Mouse (Mus musculus) left cerebral cortex, adult 8-10 months (tissue): ENCODE results near the gene Nim1k. TPM values are rescaled to one million over a fixed set of nuclear protein-coding genes. Genes with fewer than 3 reads are reported as not detected.
"Not testable (repeated sequence)": the region's sequence is repeated elsewhere in the genome, so short reads cannot be mapped to it uniquely, and the experiment has no call there.

Experiments
- DNase-seq, 2 experiments: peaks; one replicate each; pipeline ENCODE4 v3.0.0; 2022; ENCODE audit warnings: low spot score in 2 of 2
- total RNA-seq, 4 experiments: library from RNA; stranded (reverse); gene quantifications; 2 replicates each; pipeline ENCODE4 v1.2.4; 2022

Nim1k gene
- total RNA-seq, 4 experiments from 2014 or later: 13.8 to 19.8 (median 14.5) TPM

DNA sequence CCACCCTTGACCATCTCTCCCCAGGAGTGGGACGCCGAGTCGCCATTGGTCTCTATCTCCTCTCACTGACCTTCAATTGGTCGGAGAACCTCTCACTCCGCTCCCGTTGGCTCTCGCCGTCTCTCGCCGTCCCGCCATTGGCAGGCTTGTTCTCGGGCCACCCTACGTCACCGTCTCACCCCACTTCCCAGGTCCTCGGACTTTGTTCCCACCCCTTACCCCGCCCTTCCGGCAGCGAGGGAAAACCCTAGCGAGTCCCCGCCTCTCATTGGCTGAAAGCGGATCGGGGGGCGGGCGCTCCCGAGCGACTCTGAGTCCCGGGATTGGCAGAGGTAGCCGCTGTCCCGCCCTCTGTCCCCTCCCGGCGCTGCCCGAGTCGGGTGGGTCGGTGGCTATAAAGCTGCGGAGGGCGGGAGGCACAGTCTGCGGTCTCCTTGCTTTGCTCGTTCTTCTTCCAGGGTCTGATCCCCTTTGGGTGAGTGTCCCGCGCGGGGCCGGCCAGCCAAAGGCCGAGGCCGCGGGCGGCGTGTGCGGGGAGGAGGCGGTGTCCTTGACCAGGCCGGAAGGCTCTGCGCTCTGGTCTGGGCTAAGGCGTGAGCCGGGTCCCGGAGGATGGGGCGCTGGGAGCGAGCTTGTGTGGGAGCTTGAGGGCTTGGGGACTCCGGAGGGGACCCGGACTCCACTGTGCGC is 65.5 kb downstream of the Nim1k start, which contains the start of gene Hmgcs1:
Hmgcs1 (plus strand) TSS at position 341 of the 690 bp plus-strand sequence.
- peak; percentile 90 to 100 for DNase-seq

DNA sequence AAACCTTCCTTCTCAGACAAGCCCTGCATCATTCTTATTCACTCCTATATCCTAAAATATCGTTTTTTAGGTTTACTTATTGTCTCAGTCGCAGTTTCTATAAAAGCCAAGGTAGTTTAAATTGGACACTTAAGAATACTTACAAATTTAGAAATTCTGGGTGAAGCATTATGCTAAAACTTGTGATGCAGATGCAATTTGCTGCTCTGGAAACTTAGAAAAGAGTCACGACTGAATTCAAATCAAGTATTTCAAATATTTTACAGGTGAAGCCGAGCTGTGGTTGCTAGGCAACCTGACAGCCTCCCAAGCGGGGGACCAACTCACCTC is 66.0 kb downstream of the Nim1k start:
- no peak for DNase-seq

DNA sequence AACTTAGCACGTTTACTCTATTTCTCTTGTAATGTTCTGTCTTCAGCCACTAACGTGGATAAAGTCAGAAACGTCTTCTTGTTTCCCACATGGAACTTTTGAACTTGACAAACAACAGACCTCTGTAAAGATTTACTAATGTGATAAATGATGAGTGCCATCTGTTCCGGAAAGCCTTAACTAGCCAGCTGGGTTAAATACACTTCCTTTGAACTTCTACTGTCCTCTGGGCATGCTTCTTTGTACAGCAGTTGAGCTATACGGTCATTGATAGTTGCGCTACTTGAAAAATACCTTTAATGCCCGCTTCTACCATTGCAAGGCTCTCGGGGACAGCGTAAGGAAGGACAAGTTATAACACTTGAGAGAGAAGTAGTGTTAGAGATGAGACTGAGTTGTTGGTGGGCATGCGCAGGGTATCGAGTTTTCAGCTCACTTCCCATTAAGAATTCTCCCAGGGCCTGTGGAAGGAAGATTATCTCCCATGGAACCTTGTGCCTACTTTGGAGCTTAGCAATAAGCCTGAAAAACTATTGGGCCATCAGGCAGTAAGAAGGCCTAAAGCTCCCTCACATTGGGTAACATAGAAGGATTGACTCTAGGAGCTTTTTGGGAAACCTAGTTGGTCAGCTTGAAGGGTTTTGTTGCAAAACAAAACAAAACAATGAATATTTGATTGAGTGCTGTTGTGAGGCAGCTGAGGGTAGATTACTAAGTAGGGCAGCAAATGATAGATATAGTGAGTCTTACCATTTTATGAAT is 71.1 kb downstream of the Nim1k start:
- no peak for DNase-seq

DNA sequence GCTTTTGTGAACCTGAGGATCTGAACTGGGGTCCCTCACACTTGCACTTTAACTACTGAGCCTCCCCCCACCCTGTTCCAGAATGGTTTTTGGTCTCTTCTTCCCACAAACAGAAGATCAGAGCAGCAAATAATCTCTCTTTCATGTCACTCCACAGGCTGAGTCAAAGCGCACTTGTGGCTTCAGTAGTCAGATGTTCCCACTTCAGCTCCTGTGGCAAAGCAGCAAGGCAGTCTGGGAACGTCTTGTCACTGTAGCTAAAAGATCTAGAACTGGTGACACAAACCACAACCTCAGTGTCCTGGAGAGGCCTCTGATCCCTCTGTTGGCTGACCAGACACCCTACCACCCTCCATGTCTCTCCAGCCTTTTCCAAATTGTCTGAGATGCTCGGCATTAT is 74.5 kb downstream of the Nim1k start:
- DNase-seq: no peak

DNA sequence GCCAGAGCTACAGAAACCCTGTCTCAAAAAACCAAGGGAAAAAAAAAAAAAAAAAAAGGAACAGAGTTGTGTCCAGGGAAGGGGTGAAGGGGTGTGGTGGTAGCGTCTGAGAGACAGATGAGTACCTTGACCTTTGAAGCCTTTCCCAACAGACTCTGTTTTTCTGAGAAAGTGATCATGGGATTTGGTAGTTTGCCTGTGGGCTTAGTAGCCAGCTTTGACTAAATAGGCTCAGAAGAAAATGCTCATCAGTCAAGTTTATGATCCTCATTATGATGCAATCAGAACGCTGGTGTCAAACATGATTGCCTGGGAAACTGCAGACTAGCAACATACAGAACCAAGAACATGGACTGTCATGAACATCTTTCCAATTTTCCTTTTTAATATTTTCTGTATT is 76.0 kb downstream of the Nim1k start:
- DNase-seq: no peak

DNA sequence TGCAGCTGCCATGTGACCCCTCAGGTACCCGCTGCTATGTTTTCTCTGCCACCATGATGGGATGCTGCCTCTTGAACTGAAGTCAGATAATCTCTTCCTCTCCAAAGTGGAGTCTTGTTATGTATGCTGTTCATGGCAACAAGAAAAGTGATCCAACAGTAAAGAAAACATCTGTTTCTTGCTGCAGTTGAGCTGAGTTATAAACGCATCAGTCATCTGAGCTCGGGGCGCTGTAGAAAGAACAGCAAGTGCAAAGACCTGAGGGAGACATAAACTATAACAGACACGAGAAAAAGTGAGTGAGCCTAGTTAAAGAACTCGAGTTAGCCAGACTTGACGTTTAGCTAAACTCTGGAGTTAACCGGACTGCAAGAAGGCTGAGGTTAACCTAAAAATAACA is 76.9 kb downstream of the Nim1k start:
- no peak for DNase-seq

DNA sequence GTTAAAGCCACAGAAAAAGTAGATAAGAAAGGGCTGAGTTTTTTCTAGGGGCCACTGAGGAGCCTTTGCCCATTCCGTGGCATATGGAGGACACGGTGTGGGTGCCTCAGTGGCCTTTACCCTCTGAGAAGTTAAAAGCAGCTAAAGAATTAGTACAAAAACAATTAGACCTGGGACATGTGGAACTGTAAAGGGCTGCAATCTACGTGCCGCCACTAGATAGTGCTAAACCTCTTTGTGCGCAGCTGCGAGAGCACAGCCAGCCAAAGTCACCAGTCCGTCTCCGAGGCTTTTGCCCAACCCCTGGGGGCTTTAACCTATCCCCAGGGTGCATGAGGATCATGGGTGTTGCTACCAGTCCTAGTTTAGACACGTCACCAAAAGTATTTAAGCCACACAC is 94.3 kb downstream of the Nim1k start:
- DNase-seq: not testable (repeated sequence)

Other genes with a start within 250 kb of the Nim1k start
- gene Ccl28, start 132.1 kb downstream of the Nim1k start, total RNA-seq: 1 to 10 TPM; 1.1 to 1.7 (median 1.3) TPM
- 100 to 1,000 TPM; 247 to 305 (median 289) TPM for gene Hmgcs1, start 65.5 kb downstream of the Nim1k start, total RNA-seq
- 10 to 100 TPM; 42.4 to 45.3 (median 44.6) TPM for gene Zfp131, start 35.0 kb upstream of the Nim1k start, total RNA-seq
- not detected for gene AF067063, start 74.3 kb upstream of the Nim1k start, total RNA-seq
- under 1 TPM in 1 of 4 experiments, not detected in 3; 0.93 TPM for gene D13Ertd608e, start 80.1 kb upstream of the Nim1k start, total RNA-seq
- not detected for gene Tcstv1, start 138.9 kb upstream of the Nim1k start, total RNA-seq
- gene Gm21761, start 173.4 kb upstream of the Nim1k start, total RNA-seq: not detected
- gene B020031M17Rik, start 194.9 kb upstream of the Nim1k start, total RNA-seq: not detected